Mouse (Mus musculus): ENCODE data around the gene Drc7.

- TF ChIP-seq EP300 (IDR thresholded peaks at IDR 0.05; ENCODE audit: low read depth) = no peak
- TF ChIP-seq CTCF (IDR thresholded peaks at IDR 0.05; ENCODE audit: low read depth) = no peak
These were observed 29.4 kb downstream of the Drc7 start for GRCm38 (mm10) chr8:95084261-95084660.
